Mouse (Mus musculus): ENCODE data around the gene Ugt1a5.

The Ugt1a5 gene

GRCm38 (mm10) chr1:88260604-88261377 is 95.0 kb downstream of the Ugt1a5 start:
- no peak for DNase-seq (ENCODE audit: low spot score in 2 of 2)

DNA sequence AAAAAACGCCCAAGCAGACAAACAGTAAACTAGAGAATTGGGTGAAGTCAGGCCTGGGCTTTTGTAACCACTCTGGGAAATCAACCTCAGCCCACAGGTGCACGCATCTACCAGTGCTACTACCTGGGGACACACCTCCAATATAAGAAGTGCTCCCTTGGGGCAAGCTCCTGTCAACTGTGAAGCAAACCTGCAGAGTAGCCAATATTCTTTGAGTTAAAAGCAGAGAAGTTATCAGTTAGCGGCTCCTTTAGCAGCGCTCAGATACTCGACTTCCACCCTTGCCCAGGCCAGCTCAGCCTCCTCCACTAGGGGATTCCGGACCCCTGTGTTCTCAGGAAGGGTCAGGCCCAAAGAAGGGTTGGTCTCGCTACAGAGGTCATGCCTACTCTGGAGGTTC is 95.9 kb downstream of the Ugt1a5 start:
- DNase-seq (ENCODE audit: low spot score in 2 of 2): no peak

- DNase-seq (ENCODE audit: low spot score in 2 of 2): peak; percentile 89 to 98
These were observed 96.4 kb downstream of the Ugt1a5 start for GRCm38 (mm10) chr1:88262255-88262654.

- DNase-seq (ENCODE audit: low spot score in 2 of 2): peak in 1 of 2 experiments; percentile 80
These were observed 97.1 kb downstream of the Ugt1a5 start for GRCm38 (mm10) chr1:88262961-88263360.

DNA sequence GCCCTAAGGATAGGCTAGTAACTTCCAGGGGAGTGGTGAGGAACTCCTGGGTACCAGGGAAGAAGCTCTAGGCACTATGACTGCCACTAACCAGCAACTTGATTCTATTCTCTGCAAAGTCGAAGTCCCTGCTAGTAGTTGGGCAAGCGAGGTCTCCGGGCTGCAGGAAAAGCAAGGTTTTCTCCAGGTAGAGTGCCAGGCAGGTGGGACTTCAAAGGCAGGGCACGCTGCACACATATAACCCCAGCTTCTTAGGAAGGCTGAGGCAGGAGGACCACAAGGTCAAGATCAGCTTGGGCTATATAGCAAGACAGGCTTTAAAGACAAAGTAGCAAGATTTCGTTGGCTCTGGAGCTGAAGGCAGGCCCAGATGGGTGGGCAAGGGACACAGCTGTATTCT is 98.0 kb downstream of the Ugt1a5 start:
- no peak for DNase-seq (ENCODE audit: low spot score in 2 of 2)

GRCm38 (mm10) chr1:88264237-88264868 is 98.5 kb downstream of the Ugt1a5 start:
- DNase-seq (ENCODE audit: low spot score in 2 of 2): no peak

- peak in 1 of 2 experiments; percentile 83 for DNase-seq (ENCODE audit: low spot score in 2 of 2)
These were observed 99.0 kb downstream of the Ugt1a5 start for GRCm38 (mm10) chr1:88264869-88265240.

DNA sequence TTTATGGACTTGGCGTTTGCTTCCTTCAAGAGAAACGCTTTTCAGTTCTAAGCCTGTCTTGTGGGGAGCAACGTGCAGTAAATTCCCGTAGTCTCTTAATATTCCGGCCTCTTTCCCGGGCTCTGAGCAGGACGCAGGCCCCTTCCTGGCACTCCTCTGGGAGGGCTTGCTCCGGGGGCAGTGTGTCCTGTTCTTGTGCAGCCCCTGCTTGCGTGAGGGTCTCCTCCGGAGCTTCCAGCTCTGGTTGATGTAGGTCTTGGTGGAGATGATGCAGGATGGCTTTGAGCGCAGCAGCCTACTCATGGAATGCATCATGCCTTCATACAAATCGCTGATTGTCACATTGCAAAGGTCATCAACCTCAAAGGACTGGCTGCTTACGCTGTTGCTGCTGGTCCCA is 100.3 kb downstream of the Ugt1a5 start:
- DNase-seq (ENCODE audit: low spot score in 2 of 2): peak; percentile 37 to 67

GRCm38 (mm10) chr1:88267489-88267888 is 101.7 kb downstream of the Ugt1a5 start:
- no peak for DNase-seq (ENCODE audit: low spot score in 2 of 2)

DNA sequence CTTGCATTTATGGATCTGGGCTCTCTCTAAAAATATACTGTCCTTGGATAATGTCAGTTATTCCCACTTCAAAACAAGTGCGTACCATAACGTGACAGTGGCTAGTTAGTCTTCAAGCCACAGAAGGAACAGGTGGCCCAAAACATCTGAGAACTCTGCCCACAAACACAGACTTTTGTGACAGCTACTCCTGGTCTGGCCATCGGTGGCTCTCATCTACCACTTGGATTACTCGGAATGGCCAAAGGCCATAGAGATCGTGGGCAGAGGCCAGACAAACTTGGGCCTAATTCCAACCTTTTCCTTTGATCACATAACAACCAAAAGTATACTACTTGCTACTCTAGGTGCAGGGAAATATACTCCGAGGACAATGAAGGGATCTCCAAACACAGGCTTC is 102.3 kb downstream of the Ugt1a5 start:
- peak in 1 of 2 experiments; percentile 43 for DNase-seq (ENCODE audit: low spot score in 2 of 2)

Measured in urinary bladder, postnatal 4 days (tissue).